Mouse (Mus musculus): ENCODE measurements at regions not wholly inside any gene's neighbourhood (a gene's known extent, or its start where the extent isn't known, plus 50 kb on each side); places are given as distances from the start of the nearest gene placed in this dataset.

DNA sequence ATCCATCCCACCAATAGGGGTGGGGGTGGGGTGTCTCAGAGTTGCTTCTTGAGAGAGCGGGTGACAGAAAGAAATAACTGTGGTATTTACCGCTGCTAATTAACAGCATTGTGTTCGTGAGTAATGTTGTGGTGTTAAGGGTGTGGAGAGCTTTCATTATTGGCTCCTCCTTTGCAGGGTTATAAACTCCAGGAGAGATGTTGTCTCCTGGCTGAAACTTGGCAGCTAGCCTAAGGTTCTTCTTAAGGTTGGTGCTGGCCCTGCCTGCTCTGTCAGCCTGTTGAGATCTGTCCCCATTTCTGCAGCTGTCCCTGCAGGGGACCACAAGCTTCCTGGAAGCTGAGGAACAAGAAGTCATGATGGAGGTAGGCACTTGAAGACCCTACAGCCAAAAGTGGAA is 120.6 kb downstream of the Sox9 start:
- no peak for ATAC-seq (ENCODE audit: insufficient read depth, low FRiP score, low read depth)
- no peak overlapping the region for H3K9ac ChIP-seq
- no peaks in the 10 kb centered on the region for H3K4me1 ChIP-seq
- no peaks in the 10 kb centered on the region for H3K9me3 ChIP-seq
- H3K4me3 ChIP-seq (replicated peaks), result no peak overlapping the region
- H3K27me3 ChIP-seq (replicated peaks), result no peaks in the 10 kb centered on the region
- no peaks in the 10 kb centered on the region for H3K36me3 ChIP-seq
- no peak overlapping the region for H3K27ac ChIP-seq
- WGBS, result 75% methylated on average over 3 of the region's 3 CpGs
- H3K4me2 ChIP-seq, result no peak overlapping the region

DNA sequence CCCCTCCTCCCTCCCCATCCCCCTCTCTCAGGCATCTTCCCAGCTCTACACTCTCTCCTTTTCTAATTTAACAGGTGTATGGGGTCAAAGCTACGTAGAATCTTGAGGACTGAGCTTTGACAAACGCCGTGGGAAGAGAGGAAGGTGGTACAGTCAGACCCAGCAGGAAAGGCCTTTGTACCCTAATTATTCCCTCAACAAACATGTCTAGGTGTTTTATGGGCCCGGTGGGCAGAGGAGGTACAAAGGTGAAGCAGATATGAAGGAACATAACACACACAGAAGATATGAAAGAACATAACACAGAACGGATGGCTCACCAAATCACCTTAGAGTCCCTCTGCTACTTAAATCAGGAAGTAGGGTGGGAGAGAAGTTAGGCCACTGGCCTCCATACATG is 128.3 kb downstream of the Sox9 start:
- no peak overlapping the region for H3K4me3 ChIP-seq (replicated peaks)

GRCm38 (mm10) chr11:112912875-112913274 is 130.9 kb downstream of the Sox9 start:
- Histone ChIP-seq H3K27ac (no peak overlapping the region), H3K9ac (no peak overlapping the region), H3K9me3 (no peaks in the 10 kb centered on the region), H3K4me3 (replicated peaks) (no peak overlapping the region), H3K4me1 (no peaks in the 10 kb centered on the region), H3K4me2 (no peak overlapping the region), H3K36me3 (no peaks in the 10 kb centered on the region), H3K27me3 (replicated peaks) (no peaks in the 10 kb centered on the region)
- ATAC-seq (ENCODE audit: insufficient read depth, low FRiP score, low read depth), result no peak
- 63% methylated on average over 3 of the region's 3 CpGs for WGBS

More for the DNA sequence above, 128.3 kb downstream of the Sox9 start:
- H3K36me3 ChIP-seq, result no peaks in the 10 kb centered on the region
- 52% methylated on average over 5 of the region's 5 CpGs for WGBS
- no peak overlapping the region for H3K4me2 ChIP-seq
- H3K9me3 ChIP-seq, result no peaks in the 10 kb centered on the region
- H3K27ac ChIP-seq, result peak overlapping the region; percentile 33; the same call in 1 of the 2 replicates
- H3K4me1 ChIP-seq, result no peaks in the 10 kb centered on the region
- no peaks in the 10 kb centered on the region for H3K27me3 ChIP-seq (replicated peaks)
- H3K9ac ChIP-seq, result no peak overlapping the region
- ATAC-seq (ENCODE audit: insufficient read depth, low FRiP score, low read depth), result no peak

- H3K4me2 ChIP-seq, result no peak overlapping the region
- H3K27me3 ChIP-seq (replicated peaks), result no peaks in the 10 kb centered on the region
- H3K27ac ChIP-seq, result no peak overlapping the region
- H3K36me3 ChIP-seq, result no peaks in the 10 kb centered on the region
- WGBS, result 84% methylated on average over 1 of the region's 1 CpGs
- no peak overlapping the region for H3K9ac ChIP-seq
- H3K4me3 ChIP-seq (replicated peaks), result no peak overlapping the region
- ATAC-seq (ENCODE audit: insufficient read depth, low FRiP score, low read depth), result no peak
- no peaks in the 10 kb centered on the region for H3K9me3 ChIP-seq
- H3K4me1 ChIP-seq, result no peaks in the 10 kb centered on the region
These were observed 134.9 kb downstream of the Sox9 start for GRCm38 (mm10) chr11:112916923-112917322.

GRCm38 (mm10) chr11:112920131-112920530 is 138.1 kb downstream of the Sox9 start:
- Histone ChIP-seq H3K4me3 (replicated peaks) (no peak overlapping the region), H3K4me2 (no peak overlapping the region), H3K27ac (no peak overlapping the region), H3K36me3 (no peaks in the 10 kb centered on the region), H3K4me1 (no peaks in the 10 kb centered on the region), H3K9ac (no peak overlapping the region), H3K9me3 (no peaks in the 10 kb centered on the region), H3K27me3 (replicated peaks) (no peaks in the 10 kb centered on the region)
- ATAC-seq (ENCODE audit: insufficient read depth, low FRiP score, low read depth), result no peak
- WGBS, result 85% methylated on average over 4 of the region's 4 CpGs

GRCm38 (mm10) chr11:112924577-112924976 is 142.6 kb downstream of the Sox9 start:
- 63% methylated on average over 1 of the region's 1 CpGs for WGBS
- ATAC-seq (ENCODE audit: insufficient read depth, low FRiP score, low read depth), result no peak
- H3K4me1 ChIP-seq, result no peaks in the 10 kb centered on the region
- H3K9me3 ChIP-seq, result no peaks in the 10 kb centered on the region
- no peaks in the 10 kb centered on the region for H3K27me3 ChIP-seq (replicated peaks)
- no peaks in the 10 kb centered on the region for H3K36me3 ChIP-seq
- H3K9ac ChIP-seq, result no peak overlapping the region
- H3K4me2 ChIP-seq, result no peak overlapping the region
- no peak overlapping the region for H3K4me3 ChIP-seq (replicated peaks)
- H3K27ac ChIP-seq, result no peak overlapping the region

DNA sequence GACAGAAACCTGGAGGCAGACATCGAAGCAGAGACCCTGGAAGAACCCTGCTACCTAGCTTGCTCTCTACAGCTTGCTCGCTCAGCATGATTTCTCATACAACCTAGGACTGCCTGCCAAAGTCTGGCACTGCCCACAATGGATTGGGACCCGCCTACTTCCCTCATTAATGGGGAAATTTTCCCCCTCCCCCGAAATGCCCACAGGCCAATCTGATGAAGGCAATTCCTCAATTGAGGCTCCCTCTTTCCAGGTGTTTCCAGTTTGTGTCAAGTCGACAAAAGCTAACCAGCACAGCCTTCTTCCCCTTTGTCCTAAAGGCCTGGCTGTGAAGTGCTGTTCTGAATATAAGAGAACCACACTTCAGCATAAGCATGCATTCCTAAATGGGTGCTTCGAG is 143.1 kb downstream of the Sox9 start:
- no peak overlapping the region for H3K27ac ChIP-seq
- no peak overlapping the region for H3K4me2 ChIP-seq
- H3K36me3 ChIP-seq, result no peaks in the 10 kb centered on the region
- no peaks in the 10 kb centered on the region for H3K4me1 ChIP-seq
- no peaks in the 10 kb centered on the region for H3K27me3 ChIP-seq (replicated peaks)
- H3K9ac ChIP-seq, result no peak overlapping the region
- WGBS, result 63% methylated on average over 6 of the region's 6 CpGs
- no peak for ATAC-seq (ENCODE audit: insufficient read depth, low FRiP score, low read depth)
- no peak overlapping the region for H3K4me3 ChIP-seq (replicated peaks)
- no peaks in the 10 kb centered on the region for H3K9me3 ChIP-seq

DNA sequence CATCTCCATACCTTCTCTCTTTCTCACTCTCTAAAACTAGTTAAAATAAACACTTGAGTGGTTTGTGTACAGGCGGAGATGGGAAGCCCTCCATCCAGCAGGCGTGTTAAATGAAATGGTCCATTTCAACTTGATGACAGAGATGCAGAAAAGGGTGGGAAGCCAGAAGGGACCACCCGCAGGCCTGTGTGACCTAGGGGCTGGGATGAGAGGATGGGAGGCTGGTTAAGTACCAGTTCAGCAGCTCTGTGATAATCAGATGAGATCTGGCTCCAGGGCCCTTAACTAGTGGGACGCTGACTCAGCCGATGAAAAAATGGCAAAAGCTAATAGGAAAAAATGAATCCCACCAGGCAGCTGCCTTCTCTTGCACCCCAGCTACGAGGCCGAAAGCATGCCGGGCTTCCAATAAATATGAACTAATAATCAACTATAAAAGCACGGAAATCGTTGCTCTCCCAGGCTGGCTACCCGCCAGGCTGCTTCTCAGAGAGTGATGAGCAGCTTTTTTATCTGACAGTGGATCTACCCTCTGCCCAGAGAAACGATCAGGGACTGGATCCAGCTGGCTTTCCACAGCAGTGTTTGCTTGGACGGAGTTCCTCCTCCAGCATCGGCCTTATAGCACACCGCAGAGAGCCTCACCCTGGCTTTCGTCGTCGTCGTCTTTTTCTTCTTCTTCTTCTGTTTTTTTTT is 144.5 kb downstream of the Sox9 start:
- H3K27ac ChIP-seq, result no peak overlapping the region; the same call in 1 of the 2 replicates

DNA sequence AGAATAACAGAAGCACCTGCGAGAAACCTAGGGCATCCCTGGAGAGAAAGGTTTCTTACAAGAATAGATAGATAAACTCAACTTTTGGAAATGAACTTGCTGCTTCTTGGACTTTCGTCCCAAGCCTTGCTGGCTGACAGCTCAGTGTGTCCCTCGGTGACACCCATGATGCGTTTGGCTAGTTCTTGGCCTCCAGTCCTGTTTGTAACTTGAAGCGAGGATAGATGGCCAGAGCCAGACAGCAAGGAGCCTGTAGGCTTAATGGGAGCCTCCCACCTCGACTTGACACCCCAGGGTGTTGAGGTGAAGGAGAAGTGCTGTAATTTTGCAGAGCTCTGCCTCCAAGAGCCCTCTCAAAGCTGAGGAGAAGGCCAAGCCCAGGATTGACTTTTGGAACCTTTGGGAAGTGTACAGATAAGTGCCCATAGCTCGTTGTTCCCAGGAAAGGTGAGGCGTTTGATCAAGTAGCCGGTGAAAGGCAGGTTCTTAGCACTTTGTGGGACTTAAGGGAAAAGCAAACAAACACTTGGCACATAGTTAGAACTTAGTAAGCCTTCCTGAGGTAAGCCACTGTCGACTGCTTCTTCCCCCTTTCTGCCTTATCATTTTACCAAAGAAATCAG is 148.3 kb downstream of the Sox9 start:
- H3K4me2 ChIP-seq, result no peak overlapping the region
- H3K27ac ChIP-seq, result no peak overlapping the region
- 50% methylated on average over 10 of the region's 10 CpGs for WGBS
- no peaks in the 10 kb centered on the region for H3K36me3 ChIP-seq
- H3K9ac ChIP-seq, result no peak overlapping the region
- peak; percentile 35; the same call in 1 of the 2 replicates for ATAC-seq (ENCODE audit: insufficient read depth, low FRiP score, low read depth)
- no peaks in the 10 kb centered on the region for H3K9me3 ChIP-seq
- no peaks in the 10 kb centered on the region for H3K4me1 ChIP-seq
- no peak overlapping the region for H3K4me3 ChIP-seq (replicated peaks)
- H3K27me3 ChIP-seq (replicated peaks), result no peaks in the 10 kb centered on the region

More for the DNA sequence above, 144.5 kb downstream of the Sox9 start:
- no peaks in the 10 kb centered on the region for H3K36me3 ChIP-seq
- H3K9me3 ChIP-seq, result no peaks in the 10 kb centered on the region
- 40% methylated on average over 19 of the region's 19 CpGs for WGBS
- no peaks in the 10 kb centered on the region for H3K4me1 ChIP-seq
- peak; percentile 36; the same call in 1 of the 2 replicates for ATAC-seq (ENCODE audit: insufficient read depth, low FRiP score, low read depth)
- H3K4me3 ChIP-seq (replicated peaks), result no peak overlapping the region
- no peaks in the 10 kb centered on the region for H3K27me3 ChIP-seq (replicated peaks)
- H3K4me2 ChIP-seq, result no peak overlapping the region
- H3K9ac ChIP-seq, result no peak overlapping the region

- no peak for ATAC-seq (ENCODE audit: insufficient read depth, low FRiP score, low read depth)
These were observed 156.0 kb downstream of the Sox9 start for GRCm38 (mm10) chr11:112938035-112938434.

GRCm38 (mm10) chr11:112951421-112951820 is 169.4 kb downstream of the Sox9 start:
- WGBS, result 71% methylated on average over 4 of the region's 4 CpGs
- Histone ChIP-seq H3K27ac (no peak overlapping the region), H3K9me3 (no peaks in the 10 kb centered on the region), H3K36me3 (no peaks in the 10 kb centered on the region), H3K4me2 (no peak overlapping the region), H3K27me3 (replicated peaks) (no peaks in the 10 kb centered on the region), H3K9ac (no peak overlapping the region), H3K4me1 (no peaks in the 10 kb centered on the region), H3K4me3 (replicated peaks) (no peak overlapping the region)
- no peak for ATAC-seq (ENCODE audit: insufficient read depth, low FRiP score, low read depth)

More at GRCm38 (mm10) chr11:112938035-112938434, 156.0 kb downstream of the Sox9 start:
- Histone ChIP-seq H3K4me3 (replicated peaks) (no peak overlapping the region), H3K27ac (no peak overlapping the region), H3K27me3 (replicated peaks) (no peaks in the 10 kb centered on the region), H3K36me3 (no peaks in the 10 kb centered on the region), H3K4me2 (no peak overlapping the region), H3K9me3 (no peaks in the 10 kb centered on the region), H3K4me1 (no peaks in the 10 kb centered on the region), H3K9ac (no peak overlapping the region)
- WGBS, result 85% methylated on average over 10 of the region's 10 CpGs

GRCm38 (mm10) chr11:112952356-112952755 is 170.3 kb downstream of the Sox9 start:
- no peak overlapping the region for H3K4me3 ChIP-seq (replicated peaks)
- H3K27me3 ChIP-seq (replicated peaks), result no peaks in the 10 kb centered on the region
- ATAC-seq (ENCODE audit: insufficient read depth, low FRiP score, low read depth), result no peak
- H3K9me3 ChIP-seq, result no peaks in the 10 kb centered on the region
- H3K4me1 ChIP-seq, result no peaks in the 10 kb centered on the region
- no peak overlapping the region for H3K9ac ChIP-seq
- no peak overlapping the region for H3K4me2 ChIP-seq
- no peaks in the 10 kb centered on the region for H3K36me3 ChIP-seq
- H3K27ac ChIP-seq, result no peak overlapping the region
- WGBS, result 84% methylated on average over 10 of the region's 10 CpGs

Measured in stomach, embryonic 15.5 days (tissue).